Mouse (Mus musculus) c-Kit-negative CD71-positive TER-119-positive erythroid progenitor cells, embryonic 14.5 days (primary cell): ENCODE measurements around the gene Cdh1.
"Not testable (repeated sequence)": the region's sequence is repeated elsewhere in the genome, so short reads cannot be mapped to it uniquely, and the experiment has no call there.

Source experiments
- DNase-seq: peaks from one replicate; pipeline ENCODE4 v3.0.0-alpha.2; 2013; ENCODE audit warnings: low read depth, low spot score

Gene Cdh1

DNA sequence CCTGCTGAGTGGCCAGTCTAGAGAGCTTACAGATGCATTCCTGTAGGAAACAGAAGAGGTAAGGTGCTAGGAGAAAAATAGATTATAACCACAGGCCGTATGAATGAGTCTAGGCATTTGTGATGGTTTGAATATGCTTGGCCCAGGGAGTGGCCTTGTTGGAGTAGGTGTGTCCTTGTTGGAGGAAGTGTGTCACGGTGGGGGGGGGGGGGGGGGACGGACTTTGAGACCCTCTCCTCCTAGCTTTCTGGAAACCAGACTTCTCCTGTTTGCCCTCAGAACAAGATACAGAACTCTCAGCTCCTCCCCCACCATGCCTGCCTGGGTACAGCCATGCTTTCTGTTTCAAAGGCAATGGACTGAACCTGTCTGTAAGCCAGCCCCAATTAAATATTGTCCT is 10.7 kb upstream of the Cdh1 start:
- no peak for DNase-seq

DNA sequence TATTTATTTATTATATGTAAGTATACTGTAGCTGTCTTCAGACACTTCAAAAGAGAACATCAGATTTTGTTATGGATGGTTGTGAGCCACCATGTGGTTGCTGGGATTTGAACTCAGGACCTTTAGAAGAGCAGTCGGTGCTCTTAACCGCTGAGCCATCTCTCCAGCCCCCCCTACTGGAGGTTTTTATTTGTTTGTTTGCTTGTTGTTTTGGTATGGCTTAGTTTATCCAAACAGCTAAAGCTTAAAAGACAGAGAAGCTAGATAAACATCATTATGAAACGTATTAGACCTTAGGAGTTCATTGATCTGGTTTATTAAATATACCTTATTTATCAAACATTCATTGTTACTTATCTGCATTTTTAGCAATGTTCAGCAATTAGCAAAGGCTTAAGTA is 7.5 kb upstream of the Cdh1 start:
- DNase-seq: not testable (repeated sequence)

DNA sequence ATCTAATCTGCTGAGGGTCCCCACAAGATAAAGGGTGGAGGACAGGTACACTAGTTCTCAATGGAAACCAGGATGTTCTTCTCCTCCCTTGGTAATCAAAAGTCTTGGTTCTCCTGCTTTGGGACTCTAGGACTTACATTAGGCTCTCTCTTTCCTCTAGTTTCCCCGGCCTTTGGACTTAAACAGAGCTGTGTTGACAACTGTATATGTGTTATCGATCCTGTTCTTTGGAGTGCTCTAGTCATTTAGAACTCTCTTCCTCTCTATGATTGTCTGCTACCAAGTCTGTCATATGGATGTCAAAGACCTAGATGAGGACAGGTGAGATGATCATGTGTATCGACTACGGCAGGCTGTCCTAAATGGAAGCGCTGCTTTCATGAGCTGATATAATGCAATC is 6.1 kb upstream of the Cdh1 start:
- no peak for DNase-seq

DNA sequence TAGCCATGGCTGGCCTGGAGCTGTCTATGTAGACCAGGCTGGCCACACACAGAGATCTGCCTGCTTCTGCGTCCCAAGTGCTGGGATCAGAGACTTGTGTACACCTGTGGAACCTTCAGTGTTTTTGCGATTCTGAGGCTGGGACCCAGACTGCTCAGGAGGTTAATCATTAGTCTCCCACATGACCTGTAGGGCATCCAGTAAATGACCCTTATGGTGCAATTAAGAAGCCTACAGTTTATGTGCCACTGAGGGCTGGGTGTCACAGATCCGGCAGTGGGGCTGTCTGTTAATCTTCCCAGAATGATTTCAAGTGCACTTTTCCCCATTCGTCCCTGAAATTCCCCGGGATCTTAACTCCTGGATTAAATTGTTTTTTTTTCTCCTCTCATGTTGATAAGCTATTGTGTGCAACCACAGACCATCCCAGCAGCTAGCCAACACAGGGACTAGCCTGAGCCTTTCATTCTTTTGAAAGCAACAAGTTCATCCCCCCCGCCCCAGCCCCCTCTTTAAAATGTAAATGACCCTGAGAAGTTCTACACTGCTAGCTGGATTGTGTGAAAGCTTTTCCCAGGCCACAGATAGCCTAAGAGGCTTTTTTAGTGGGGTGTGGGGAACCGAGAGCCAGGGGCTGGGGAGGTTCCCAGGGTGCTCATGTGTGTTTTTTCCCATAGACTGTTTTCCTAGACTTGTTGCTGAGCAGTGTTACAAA is 3.7 kb upstream of the Cdh1 start:
- no peak for DNase-seq

DNA sequence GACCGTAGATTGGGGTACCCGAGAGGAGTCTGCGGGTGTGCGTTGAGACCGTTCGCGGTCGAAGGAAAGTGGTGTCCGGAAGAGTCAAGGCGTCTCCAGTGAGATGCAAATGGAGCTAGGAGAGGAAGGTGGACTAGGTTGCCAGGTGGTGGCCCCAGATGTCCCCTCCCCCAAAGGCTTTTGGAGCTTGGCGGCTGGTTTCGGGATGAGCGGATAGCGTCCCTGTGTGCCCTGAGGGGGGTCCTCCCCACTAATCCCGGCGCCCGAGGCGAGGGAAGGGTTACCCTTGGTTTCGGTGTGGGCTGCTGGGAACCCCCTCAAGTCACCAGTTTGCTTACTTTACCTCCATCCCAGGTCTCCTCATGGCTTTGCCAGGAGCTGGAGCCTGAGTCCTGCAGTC is 782 bp downstream of the Cdh1 start:
- no peak for DNase-seq

DNA sequence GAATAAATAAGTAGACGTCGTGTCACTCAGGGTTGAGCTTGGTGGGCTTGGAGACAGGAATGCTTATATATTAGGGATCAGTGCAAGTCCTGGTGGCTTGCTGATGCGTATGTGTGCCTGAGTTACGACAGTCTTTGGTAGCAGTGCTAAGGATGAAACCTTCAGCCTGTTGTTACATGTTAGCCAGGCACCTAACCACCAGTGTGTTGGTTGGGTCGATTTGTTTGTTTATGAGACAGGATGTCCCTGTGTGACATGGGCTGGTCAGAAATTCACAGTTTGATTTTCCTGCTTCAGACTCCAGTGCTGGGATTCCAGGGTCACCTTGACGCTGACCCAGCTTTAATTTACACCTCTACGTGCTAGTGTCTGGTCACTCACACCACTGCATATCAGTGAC is 2.5 kb downstream of the Cdh1 start:
- DNase-seq: no peak

DNA sequence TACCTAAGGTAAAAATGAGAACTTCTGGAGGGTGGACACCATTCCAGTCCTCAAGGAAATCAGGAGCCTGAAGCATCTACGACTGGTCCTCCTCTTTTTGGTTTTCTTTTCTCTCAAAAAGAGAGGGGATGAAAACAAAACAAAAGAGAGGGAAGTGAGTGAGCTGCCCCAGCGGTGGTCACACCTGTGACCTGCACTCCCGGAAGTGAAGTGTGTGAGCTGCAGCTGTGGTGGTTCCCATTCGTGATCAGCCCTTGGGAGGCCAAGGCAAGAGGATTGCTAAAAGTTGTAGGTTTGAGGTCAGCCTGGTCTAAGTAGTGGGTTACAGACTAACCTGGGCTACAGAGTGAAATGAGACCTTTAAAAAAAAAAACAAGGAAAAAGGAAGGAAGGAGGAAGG is 3.0 kb downstream of the Cdh1 start:
- no peak for DNase-seq

DNA sequence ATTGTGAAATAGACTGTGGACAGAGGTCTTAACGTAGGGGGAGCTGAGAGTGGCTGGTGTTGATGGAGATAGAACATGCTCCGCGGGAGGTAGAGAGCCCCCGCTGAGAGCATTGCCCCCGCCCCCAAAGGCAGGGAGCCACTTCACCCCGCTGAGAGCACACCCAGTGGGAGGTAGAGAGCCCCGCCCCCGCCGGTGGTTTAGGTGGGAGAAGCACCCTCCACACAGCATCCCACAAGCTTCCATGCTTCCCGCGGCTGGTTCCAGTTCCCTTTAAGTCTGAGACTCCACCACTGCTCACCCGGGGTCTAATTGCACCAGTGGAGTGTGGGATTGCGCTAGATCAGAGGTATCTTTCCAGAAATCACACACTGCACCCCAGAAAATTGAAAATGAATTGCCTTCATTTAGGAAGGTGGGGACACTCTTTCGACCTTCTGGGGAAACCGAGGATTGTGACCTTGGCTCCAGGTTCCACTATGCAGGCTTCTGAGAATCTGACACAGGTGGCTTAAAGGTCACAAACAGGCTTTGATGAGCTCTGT is 3.5 kb downstream of the Cdh1 start:
- DNase-seq: no peak

DNA sequence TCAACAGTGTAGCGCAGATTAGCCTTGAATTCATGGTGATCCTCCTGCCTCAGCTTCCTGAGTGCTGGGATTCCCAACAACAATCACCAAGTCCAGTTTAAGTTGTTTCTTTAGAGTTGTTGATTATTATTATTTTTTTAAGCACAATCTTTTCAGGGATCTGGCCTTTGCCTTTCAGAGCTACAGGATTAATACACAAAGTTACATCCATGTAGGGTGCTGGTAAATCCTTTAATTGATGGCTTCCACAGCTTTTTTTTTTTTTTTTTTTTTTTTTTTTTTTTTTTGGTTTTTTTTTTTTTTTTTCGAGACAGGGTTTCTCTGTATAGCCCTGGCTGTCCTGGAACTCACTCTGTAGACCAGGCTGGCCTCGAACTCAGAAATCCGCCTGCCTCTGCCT is 4.6 kb downstream of the Cdh1 start:
- DNase-seq: not testable (repeated sequence)

DNA sequence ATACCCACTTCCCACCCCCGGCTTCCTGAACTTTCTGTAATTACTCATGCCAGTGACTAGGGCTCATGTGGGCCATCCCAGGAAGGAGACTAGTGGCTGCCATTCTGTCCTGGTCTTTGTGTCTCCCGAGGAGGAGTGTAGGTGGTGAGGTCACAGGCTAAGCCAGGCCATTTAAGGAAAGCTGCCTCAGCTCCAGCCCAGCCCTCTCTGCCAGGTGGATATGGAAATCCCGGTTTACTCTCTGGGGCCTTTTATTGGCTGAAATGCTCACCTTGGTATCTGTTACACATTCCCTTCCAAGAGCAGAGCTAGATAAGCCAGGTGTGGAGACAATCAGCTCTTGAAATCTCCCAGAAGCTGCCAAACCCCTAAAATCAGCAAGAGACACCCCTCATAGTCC is 5.3 kb downstream of the Cdh1 start:
- DNase-seq: no peak

DNA sequence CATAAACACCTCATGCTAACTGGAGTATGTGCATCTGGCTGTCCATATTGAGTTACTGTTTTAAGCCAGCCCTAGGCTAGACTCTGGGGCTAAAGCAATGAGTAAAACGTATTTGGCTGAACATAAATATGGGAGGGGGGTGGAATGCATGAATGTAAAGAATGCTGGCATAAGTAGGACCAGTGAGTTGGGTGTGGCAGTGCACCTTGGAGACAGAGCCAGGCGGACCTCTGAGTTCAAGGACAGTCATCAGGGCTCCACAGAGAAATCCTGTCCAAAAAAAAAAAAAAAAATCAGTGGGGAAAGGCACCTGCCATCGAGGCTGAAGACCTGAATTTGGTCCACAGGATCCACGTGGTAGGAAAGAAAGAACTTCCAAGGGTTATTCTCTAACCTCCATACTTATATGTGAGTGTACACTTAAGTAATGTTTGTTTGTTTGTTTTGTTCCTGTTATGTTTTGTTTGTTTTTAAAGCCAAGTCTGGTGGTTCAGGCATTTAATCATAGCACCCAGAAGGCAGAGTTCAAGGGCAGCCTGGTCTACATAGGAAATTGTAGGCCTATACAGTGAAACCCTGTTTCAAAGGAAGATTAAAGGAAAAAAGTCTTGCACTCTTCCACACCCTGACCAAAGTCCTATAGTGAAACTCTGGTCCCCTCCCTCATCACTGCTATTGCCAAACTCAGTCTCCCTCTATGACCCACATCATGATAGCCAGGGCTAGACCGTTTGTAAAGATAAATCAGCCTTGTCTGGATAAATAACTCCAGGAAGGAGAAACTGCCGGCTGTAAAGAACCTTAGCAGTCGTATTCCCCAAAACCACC is 6.1 kb downstream of the Cdh1 start:
- no peak for DNase-seq

DNA sequence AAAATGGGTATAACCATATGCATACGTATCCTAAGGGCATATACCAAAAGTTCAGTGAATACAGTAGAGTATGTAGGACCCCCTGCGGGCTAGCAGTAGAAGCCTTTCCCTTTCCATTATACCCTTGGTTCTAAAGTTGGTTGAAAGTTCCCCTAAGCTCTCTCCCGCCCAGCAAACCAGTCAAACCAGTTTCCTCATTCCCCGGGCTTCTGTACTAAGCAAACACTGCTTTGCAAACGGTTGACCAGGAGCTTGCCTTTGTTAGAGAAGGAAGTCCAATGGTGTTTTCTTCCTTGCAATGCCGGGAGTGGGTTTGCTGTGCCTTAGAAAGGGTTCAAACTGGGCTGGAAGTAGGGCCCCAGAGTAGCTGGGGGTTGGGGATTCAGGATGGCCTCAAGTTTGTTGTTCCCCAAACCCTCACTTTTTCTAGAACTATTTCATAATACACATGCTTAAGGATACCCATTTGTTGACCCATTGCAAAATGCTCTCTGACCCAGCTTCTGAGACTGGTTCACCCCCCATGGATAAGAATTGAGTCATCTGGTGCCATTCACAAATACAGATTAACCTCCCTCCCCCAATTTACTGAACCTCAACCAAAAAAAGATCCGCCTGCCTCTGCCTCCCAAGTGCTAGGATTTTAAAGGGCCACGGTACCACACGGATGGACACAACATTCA is 7.9 kb downstream of the Cdh1 start:
- DNase-seq: no peak

DNA sequence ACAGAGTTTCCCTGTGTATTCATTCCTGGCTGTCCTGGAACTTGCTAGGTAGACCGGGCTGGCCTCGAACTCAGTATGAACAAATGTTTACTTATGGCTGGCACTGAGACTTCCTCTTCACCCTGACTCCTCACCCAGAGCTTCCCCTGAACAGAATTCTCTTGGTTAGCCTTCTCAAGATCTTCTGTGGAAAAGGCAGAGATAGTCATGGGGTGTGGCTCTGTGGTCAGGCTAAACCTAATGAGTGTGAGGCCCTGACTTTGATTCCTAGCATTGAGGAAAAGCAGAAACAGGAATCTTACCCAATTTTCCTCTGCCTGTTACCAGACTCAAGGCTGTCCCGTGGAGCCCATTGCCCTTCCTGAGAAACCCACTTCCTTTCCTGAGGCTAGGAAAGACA is 8.9 kb downstream of the Cdh1 start:
- no peak for DNase-seq

DNA sequence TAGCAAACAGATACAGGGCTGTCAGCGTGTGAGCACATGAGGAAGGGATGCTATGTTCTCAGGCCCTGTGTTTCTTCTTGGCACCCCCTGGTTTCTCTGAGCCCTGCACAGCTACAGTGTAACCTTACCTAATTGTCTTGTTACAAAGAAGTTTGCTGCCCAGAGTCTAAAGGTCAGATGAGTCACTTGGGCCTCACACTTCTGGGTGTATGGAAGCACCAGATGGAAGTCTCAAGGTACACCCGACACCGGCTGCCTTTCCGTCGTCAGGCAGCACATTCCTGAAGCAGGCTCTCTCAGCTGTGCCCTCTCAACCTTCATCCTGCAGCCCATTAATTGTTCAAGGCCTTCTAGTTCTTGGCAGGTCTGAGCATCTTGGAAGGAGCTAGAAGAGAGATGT is 11.6 kb downstream of the Cdh1 start:
- no peak for DNase-seq

DNA sequence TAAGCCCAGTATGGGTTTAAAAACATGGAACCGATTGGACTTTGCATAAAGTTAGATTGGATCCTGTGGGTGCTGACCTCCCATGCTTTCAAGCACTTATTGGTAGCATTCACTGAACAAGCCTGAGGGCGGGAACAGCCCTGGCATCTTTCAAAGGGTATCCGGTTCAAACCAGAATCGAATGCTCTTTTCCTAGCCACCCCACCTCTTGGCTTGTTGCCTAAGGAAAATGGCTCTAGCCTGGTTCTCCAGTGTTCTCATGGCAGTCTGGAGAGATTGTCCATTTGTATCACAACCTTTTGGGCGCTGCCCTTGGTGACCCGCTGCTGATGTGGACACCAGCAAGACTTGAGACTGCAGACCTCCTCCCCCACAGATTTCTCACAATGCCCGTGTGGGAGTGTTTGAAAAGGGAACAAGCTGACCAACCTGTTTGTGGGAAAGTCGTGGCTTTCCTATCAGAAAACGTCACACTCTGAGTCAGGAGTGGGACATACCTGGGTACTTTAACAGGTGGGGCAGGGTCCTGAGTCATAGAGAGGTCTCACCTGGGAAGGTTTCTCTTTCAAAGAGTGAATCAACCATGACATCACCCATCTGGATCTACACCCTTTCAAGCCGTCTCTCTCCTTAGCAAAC is 12.6 kb downstream of the Cdh1 start:
- no peak for DNase-seq

DNA sequence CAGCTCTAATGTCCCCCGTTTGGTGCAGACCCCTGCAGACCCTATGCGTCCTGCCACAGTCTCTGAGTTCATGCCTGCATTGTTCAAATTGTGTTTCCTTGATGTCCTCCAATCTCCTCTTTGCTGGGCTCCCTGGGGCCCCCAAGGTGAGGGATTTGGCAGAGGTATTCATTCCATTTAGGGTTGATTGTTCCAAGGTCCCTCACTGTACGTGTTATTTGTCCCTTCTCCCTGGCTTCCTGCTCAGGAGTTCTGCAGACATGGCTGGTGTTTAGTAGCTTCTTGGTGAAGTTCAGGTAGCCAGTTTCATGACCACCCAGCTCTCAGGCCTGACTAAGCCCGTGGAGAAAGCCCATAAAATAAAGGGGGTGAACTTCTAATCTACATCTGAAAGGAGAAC is 13.5 kb downstream of the Cdh1 start:
- no peak for DNase-seq

DNA sequence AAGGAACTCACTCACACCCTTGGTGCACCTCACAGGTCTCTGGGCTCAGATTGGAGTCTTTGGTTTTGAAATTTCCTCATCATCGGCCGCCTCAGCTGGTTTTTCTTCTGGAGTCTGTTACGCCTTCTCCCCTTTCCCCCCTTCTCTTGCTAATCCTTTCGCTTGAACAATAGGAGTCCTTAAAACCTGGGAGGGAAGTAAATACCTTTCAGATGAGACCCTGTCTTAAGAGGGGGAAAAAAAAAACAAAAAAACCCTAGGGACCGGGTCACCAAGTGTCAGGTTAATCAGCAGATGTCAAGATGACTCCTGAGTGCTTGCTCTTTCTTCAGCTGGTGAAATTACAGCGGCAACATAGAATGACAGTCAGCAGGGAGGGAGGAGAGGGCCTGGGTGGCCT is 14.0 kb downstream of the Cdh1 start:
- DNase-seq: no peak

DNA sequence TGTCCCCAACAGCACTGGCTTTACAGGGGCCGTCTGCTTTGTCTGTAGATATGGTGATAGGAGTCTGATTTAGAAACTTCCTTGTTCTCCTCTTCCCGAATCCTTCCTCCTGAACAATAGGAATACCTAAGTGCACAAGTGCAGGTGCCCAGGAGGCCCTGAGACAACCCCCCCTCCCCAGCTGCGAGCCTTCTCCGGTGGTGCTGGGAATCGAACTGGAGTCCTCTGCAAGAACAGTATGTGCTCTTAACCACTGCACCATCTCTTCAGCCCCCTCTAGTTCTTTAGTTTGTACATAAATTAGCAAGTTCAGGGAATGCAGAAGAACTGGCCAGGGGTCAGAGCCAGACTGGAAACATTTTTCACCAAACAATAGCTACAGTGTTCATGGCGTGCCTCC is 14.7 kb downstream of the Cdh1 start:
- DNase-seq: no peak

DNA sequence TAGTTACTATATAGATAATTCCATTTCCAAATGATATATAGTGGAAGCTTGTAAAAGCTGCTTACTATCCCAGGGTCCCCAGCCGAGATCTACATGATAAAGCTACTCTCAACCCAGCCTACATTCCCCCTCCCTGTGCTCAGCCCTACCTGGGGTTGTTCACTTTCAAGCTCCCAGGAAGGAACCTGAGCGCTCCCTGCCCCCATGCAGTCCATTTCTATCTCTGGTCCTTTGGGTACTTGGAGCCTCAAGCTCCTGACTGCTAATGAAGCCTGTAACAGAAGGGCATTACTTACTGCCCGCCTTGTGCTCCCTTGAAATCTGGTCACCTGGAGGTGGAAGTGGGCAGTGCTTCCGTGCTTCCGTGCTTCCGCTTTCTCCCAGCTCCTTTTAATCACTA is 15.2 kb downstream of the Cdh1 start:
- DNase-seq: no peak

DNA sequence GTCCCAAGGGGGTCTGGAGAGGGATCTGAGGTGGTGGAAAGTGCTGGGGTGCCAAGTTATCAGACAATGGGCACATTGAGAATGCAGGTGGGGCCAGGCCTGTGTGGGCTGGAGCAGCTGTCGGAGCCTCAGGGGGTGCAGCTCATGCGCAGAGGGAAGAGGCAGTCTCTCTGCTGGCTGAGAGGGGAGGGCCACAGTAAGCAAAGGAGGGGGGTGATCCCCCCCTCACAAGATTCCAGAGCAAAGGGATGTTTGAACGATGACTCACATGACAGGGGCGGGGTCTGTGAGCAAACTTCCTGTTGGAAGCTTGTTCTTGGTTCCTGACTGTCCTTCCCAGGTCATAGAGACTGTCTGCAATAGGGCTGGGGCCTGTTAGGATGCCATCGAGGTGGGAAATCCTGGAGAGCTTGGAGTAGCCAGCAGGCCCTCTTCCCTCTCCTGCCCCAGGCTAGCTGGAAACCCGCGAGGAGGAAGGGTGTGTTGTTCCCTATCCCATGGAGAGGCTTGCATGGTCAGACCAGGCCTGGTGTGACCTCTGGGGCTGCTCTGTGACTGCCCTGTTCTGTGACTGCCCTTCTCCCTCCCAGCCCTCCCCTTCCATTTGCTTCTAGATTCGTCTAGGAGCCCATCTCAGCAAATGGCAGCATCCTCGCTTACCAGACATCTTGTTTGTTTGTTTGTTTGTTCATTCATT is 16.5 kb downstream of the Cdh1 start:
- DNase-seq: no peak

DNA sequence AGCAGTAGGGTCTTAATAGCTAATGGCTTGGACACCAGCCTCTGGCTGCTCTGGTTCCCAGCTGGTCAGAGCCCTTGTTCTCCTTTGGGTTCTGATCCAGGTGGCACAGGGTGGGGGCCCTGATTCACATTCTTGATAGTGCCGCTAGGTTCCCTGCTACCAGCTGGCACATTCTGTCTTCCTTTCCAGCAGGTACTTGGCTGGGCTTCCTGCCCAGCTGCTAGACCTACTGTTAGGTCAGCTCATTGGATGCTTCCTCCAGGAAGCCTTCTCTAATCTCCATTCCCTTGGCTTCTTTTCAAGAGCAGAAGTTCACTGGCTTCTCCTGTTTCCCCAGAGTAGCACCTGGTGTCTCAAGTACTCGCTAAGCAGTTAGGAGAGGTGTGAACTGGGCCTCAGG is 17.3 kb downstream of the Cdh1 start:
- DNase-seq: no peak
